Mouse (Mus musculus): ENCODE measurements around the gene Camta1.

GRCm38 (mm10) chr4:150914290-150914733 is 947.4 kb downstream of the Camta1 start, which contains the start of the genes Park7 and Tnfrsf9:
- TF ChIP-seq POLR2A (IDR thresholded peaks at IDR 0.05; ENCODE audit: borderline replicate concordance, insufficient read depth, low read length) (peak; percentile 97; the same call in 1 of the 2 replicates), CTCF (IDR thresholded peaks at IDR 0.05; ENCODE audit: borderline replicate concordance, insufficient read depth, low read depth, low read length) (peak; percentile 54; the same call in 1 of the 2 replicates)
